Mouse (Mus musculus) lung, postnatal 0 days (tissue): ENCODE data around the gene Hrc.

Experiments
- CTCF ChIP-seq: IDR thresholded peaks from 2 replicates; pipeline ENCODE4 v1.5.1; 2016; ENCODE audit warnings: antibody characterized with exemption, mild to moderate bottlenecking
- EP300 ChIP-seq: IDR thresholded peaks from 2 replicates; pipeline ENCODE4 v1.6.1; 2016; ENCODE audit warnings: antibody characterized with exemption, mild to moderate bottlenecking, control low read depth

- no peak for TF ChIP-seq EP300
- TF ChIP-seq CTCF: no peak
Measured at GRCm38 (mm10) chr7:45308551-45309240, 26.4 kb upstream of the Hrc start.
